Mouse (Mus musculus) cerebellum, adult 2 months (tissue): ENCODE data around the gene Zfp512b.

Experiments used
- CTCF ChIP-seq: fragments of 200-500 bp; IDR thresholded peaks from 2 replicates; pipeline ENCODE4 v1.5.1; 2011; ENCODE audit warnings: low read depth, mild to moderate bottlenecking, control low read depth, low read length, moderate library complexity, borderline replicate concordance; ENCODE audit not compliant: insufficient read depth
- POLR2A ChIP-seq: fragments of 200-500 bp; IDR thresholded peaks from 2 replicates; pipeline ENCODE4 v1.6.1; 2011; ENCODE audit warnings: low read length, control low read depth, borderline replicate concordance; ENCODE audit not compliant: insufficient read depth

GRCm38 (mm10) chr2:181570375-181570774 is 22.2 kb downstream of the Zfp512b start:
- no peak for TF ChIP-seq POLR2A
- TF ChIP-seq CTCF: no peak
